Mouse (Mus musculus): ENCODE data around the gene Sdr16c6. TPM values are rescaled to one million over a fixed set of nuclear protein-coding genes. Genes with fewer than 3 reads are reported as not detected.

Gene Sdr16c6
- polyA plus RNA-seq (2015; fragmentation: Nextera tagmentation; extraction: Ambion mirVana): not detected in 2 replicates

GRCm38 (mm10) chr4:4077372-4077771 lies at the start of gene Sdr16c6:
Gene Sdr16c6 (minus strand): TSS chr4:4077522.
- H3K4me2 ChIP-seq (ENCODE audit: low read length): no peak within 1 kb of the TSS
- no peaks in the 10 kb centered on the region for H3K9me3 ChIP-seq (replicated peaks; ENCODE audit: control insufficient read depth, low read length, poor library complexity, severe bottlenecking)
- no peak within 1 kb of the TSS for H3K9ac ChIP-seq (ENCODE audit: low read depth, low read length)
- no peak within 1 kb of the TSS for H3K27ac ChIP-seq (ENCODE audit: low read length)
- WGBS: 85% methylated on average over 3 of the region's 3 CpGs
- ATAC-seq: no peak
- no peaks in the 10 kb centered on the region for H3K4me1 ChIP-seq (ENCODE audit: control insufficient read depth, insufficient read depth, low read length)
- H3K4me3 ChIP-seq (ENCODE audit: low read depth, low read length): no peak within 1 kb of the TSS
- H3K36me3 ChIP-seq (ENCODE audit: control insufficient read depth, insufficient read depth, low read length): no peaks in the 10 kb centered on the region
- no peaks in the 10 kb centered on the region for H3K27me3 ChIP-seq (ENCODE audit: control insufficient read depth, insufficient read depth, low read depth, low read length)

GRCm38 (mm10) chr4:4080180-4080579 lies 2.9 kb upstream of the Sdr16c6 start:
- H3K27ac ChIP-seq (ENCODE audit: low read length): no peak overlapping the region
- ATAC-seq: no peak
- H3K4me3 ChIP-seq (ENCODE audit: low read depth, low read length): no peak overlapping the region
- no peaks in the 10 kb centered on the region for H3K36me3 ChIP-seq (ENCODE audit: control insufficient read depth, insufficient read depth, low read length)
- no peaks in the 10 kb centered on the region for H3K27me3 ChIP-seq (ENCODE audit: control insufficient read depth, insufficient read depth, low read depth, low read length)
- no peaks in the 10 kb centered on the region for H3K4me1 ChIP-seq (ENCODE audit: control insufficient read depth, insufficient read depth, low read length)
- no peak overlapping the region for H3K4me2 ChIP-seq (ENCODE audit: low read length)
- H3K9me3 ChIP-seq (replicated peaks; ENCODE audit: control insufficient read depth, low read length, poor library complexity, severe bottlenecking): no peaks in the 10 kb centered on the region
- H3K9ac ChIP-seq (ENCODE audit: low read depth, low read length): no peak overlapping the region

- Histone ChIP-seq H3K27me3 (ENCODE audit: control insufficient read depth, insufficient read depth, low read depth, low read length) (no peaks in the 10 kb centered on the region), H3K27ac (ENCODE audit: low read length) (no peak overlapping the region), H3K9me3 (replicated peaks; ENCODE audit: control insufficient read depth, low read length, poor library complexity, severe bottlenecking) (no peaks in the 10 kb centered on the region), H3K9ac (ENCODE audit: low read depth, low read length) (no peak overlapping the region), H3K4me1 (ENCODE audit: control insufficient read depth, insufficient read depth, low read length) (no peaks in the 10 kb centered on the region), H3K36me3 (ENCODE audit: control insufficient read depth, insufficient read depth, low read length) (no peaks in the 10 kb centered on the region), H3K4me2 (ENCODE audit: low read length) (no peak overlapping the region), H3K4me3 (ENCODE audit: low read depth, low read length) (no peak overlapping the region)
- WGBS: 84% methylated on average over 3 of the region's 3 CpGs
- no peak for ATAC-seq
Observed at GRCm38 (mm10) chr4:4079132-4079531, 1.8 kb upstream of the Sdr16c6 start.

- Histone ChIP-seq H3K4me3 (ENCODE audit: low read depth, low read length) (no peak overlapping the region), H3K4me1 (ENCODE audit: control insufficient read depth, insufficient read depth, low read length) (no peaks in the 10 kb centered on the region), H3K4me2 (ENCODE audit: low read length) (no peak overlapping the region), H3K9ac (ENCODE audit: low read depth, low read length) (no peak overlapping the region), H3K36me3 (ENCODE audit: control insufficient read depth, insufficient read depth, low read length) (no peaks in the 10 kb centered on the region), H3K27ac (ENCODE audit: low read length) (no peak overlapping the region), H3K9me3 (replicated peaks; ENCODE audit: control insufficient read depth, low read length, poor library complexity, severe bottlenecking) (no peaks in the 10 kb centered on the region), H3K27me3 (ENCODE audit: control insufficient read depth, insufficient read depth, low read depth, low read length) (no peaks in the 10 kb centered on the region)
- 99% methylated on average over 2 of the region's 2 CpGs for WGBS
- ATAC-seq: no peak
Observed at GRCm38 (mm10) chr4:4076001-4076400, 1.3 kb downstream of the Sdr16c6 start.

Other genes starting within 250 kb of the Sdr16c6 start
- 443 and 460 TPM in 2 replicates for gene Gm11808, start 103.9 kb downstream of the Sdr16c6 start, polyA plus RNA-seq (2015; fragmentation: Nextera tagmentation; extraction: Ambion mirVana)

Measured in midbrain, embryonic 16.5 days (tissue).